Mouse (Mus musculus): ENCODE results near the gene Tat.

GRCm38 (mm10) chr8:109990224-109990623 is at the start of gene Tat:
- no peak for TF ChIP-seq CTCF (IDR thresholded peaks at IDR 0.05; ENCODE audit: borderline replicate concordance, control insufficient read depth, extremely low read depth, insufficient read depth, low read length, poor library complexity)
- no peak for TF ChIP-seq POLR2A (IDR thresholded peaks at IDR 0.05; ENCODE audit: control insufficient read depth, extremely low read depth, insufficient read depth, low read length, poor library complexity)

Measured in thymus, adult 2 months (tissue).